In the genomic region with DNA sequence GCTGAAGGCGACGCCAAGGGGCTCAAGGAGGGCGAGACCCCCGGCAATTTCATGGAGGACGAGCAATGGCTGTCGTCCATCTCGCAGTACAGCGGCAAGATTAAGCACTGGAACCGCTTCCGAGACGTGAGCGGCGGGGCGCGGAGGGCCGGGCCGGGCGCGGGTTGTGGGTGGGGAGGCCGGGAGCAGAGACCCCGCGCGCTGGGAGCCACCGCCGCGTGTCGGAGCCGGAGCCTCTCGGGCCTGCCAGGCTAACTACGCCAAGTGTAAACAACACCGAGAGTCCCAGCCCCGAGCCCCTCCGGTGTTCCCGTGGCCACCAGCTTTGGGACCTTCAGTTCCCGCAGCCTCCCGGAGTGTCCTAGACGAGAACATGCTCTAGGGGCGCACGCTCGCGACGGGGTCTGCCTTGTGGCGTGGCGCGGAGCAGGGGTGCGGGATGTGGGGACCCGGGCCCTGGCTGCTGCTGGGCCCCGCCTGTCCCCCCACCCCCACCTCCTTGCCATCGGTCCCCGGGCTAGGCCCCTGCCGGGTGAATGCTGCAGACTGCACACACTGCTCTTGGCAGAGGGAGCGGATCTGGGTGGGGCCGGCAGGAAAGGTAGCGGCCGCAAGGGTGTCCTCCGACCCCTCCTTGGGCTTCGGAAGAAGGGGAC, we compare ENCODE assay signal across 8 mouse cellular contexts. TPM values are rescaled to one million over a fixed set of nuclear protein-coding genes. Genes with fewer than 3 reads are reported as not detected.
DNase-seq lines count a peak whose midpoint lies in the region; ATAC-seq lines count a peak whose summit lies in the region.

No protein-coding gene starts in this region.

- peak overlapping the region; percentile 72 for H3K4me3 ChIP-seq in forebrain, embryonic 16.5 days (replicated peaks; ENCODE audit: low read length)
- H3K4me3 ChIP-seq in hindbrain, embryonic 11.5 days (ENCODE audit: low read depth, low read length), result peak overlapping the region; percentile 59
- H3K4me3 ChIP-seq in limb, embryonic 13.5 days, result peak overlapping the region; percentile 67
- peak overlapping the region; percentile 91 for H3K4me3 ChIP-seq in midbrain, embryonic 15.5 days

- DNase-seq in ovary, postnatal 10 days (ENCODE audit: low spot score), result peak; percentile 37
- DNase-seq in ovary, adult 18-20 months (ENCODE audit: low spot score), result no peak
- DNase-seq in cerebellum, adult 18-20 months, result peak; percentile 60 to 71
- peak; percentile 79 for DNase-seq in hindbrain, embryonic 11.5 days (ENCODE audit: low spot score)
- peak; percentile 81 for DNase-seq in testis, postnatal 10 days (ENCODE audit: low spot score)

- no peaks in the 10 kb centered on the region for H3K36me3 ChIP-seq in forebrain, embryonic 16.5 days (ENCODE audit: control insufficient read depth, insufficient read depth)
- H3K36me3 ChIP-seq in hindbrain, embryonic 11.5 days (ENCODE audit: control insufficient read depth, insufficient read depth, low read length), result no peaks in the 10 kb centered on the region
- H3K36me3 ChIP-seq in limb, embryonic 13.5 days, result no peaks in the 10 kb centered on the region
- no peaks in the 10 kb centered on the region for H3K36me3 ChIP-seq in midbrain, embryonic 15.5 days (replicated peaks)

- H3K4me2 ChIP-seq in forebrain, embryonic 16.5 days (ENCODE audit: low read length), result peak overlapping the region; percentile 92
- peak overlapping the region; percentile 91 for H3K4me2 ChIP-seq in hindbrain, embryonic 11.5 days (replicated peaks; ENCODE audit: low read depth, low read length)
- H3K4me2 ChIP-seq in limb, embryonic 13.5 days (replicated peaks), result peak overlapping the region; percentile 98
- peak overlapping the region; percentile 67 for H3K4me2 ChIP-seq in midbrain, embryonic 15.5 days

- H3K4me1 ChIP-seq in forebrain, embryonic 16.5 days (replicated peaks; ENCODE audit: control insufficient read depth, insufficient read depth, low read length), result peaks cover 28% of the 10 kb centered on the region
- peaks cover 10% of the 10 kb centered on the region for H3K4me1 ChIP-seq in hindbrain, embryonic 11.5 days (replicated peaks; ENCODE audit: control insufficient read depth, insufficient read depth, low read length)
- peaks cover 19% of the 10 kb centered on the region for H3K4me1 ChIP-seq in limb, embryonic 13.5 days
- H3K4me1 ChIP-seq in midbrain, embryonic 15.5 days, result peaks cover 42% of the 10 kb centered on the region

- no peaks in the 10 kb centered on the region for H3K9me3 ChIP-seq in forebrain, embryonic 16.5 days (ENCODE audit: control insufficient read depth, low read length)
- no peaks in the 10 kb centered on the region for H3K9me3 ChIP-seq in hindbrain, embryonic 11.5 days (ENCODE audit: control insufficient read depth, low read length)
- H3K9me3 ChIP-seq in limb, embryonic 13.5 days, result no peaks in the 10 kb centered on the region
- H3K9me3 ChIP-seq in midbrain, embryonic 15.5 days, result no peaks in the 10 kb centered on the region

- ATAC-seq in forebrain, embryonic 16.5 days, result peak; percentile 75
- ATAC-seq in hindbrain, embryonic 11.5 days (ENCODE audit: low FRiP score), result peak; percentile 75
- ATAC-seq in limb, embryonic 13.5 days (ENCODE audit: low FRiP score, low read depth), result peak; percentile 67
- peak; percentile 73 for ATAC-seq in midbrain, embryonic 15.5 days (replicated peaks)

- H3K27me3 ChIP-seq in forebrain, embryonic 16.5 days (replicated peaks; ENCODE audit: control insufficient read depth, insufficient read depth, low read length), result no peaks in the 10 kb centered on the region
- peaks cover 15% of the 10 kb centered on the region for H3K27me3 ChIP-seq in hindbrain, embryonic 11.5 days (ENCODE audit: control insufficient read depth, insufficient read depth, low read length)
- H3K27me3 ChIP-seq in limb, embryonic 13.5 days, result peaks cover 54% of the 10 kb centered on the region
- no peaks in the 10 kb centered on the region for H3K27me3 ChIP-seq in midbrain, embryonic 15.5 days (replicated peaks)

- 1% methylated on average over 53 of the region's 57 CpGs for WGBS in forebrain, embryonic 16.5 days
- 0% methylated on average over 57 of the region's 57 CpGs for WGBS in hindbrain, embryonic 11.5 days
- 0% methylated on average over 54 of the region's 57 CpGs for WGBS in limb, embryonic 13.5 days
- under 1% methylated on average over 56 of the region's 57 CpGs for WGBS in midbrain, embryonic 15.5 days

- H3K27ac ChIP-seq in forebrain, embryonic 16.5 days (ENCODE audit: low read length), result peak overlapping the region; percentile 79
- peak overlapping the region; percentile 81 for H3K27ac ChIP-seq in hindbrain, embryonic 11.5 days (ENCODE audit: low read depth, low read length)
- H3K27ac ChIP-seq in limb, embryonic 13.5 days, result no peak overlapping the region
- H3K27ac ChIP-seq in midbrain, embryonic 15.5 days, result peak overlapping the region; percentile 96

- H3K9ac ChIP-seq in forebrain, embryonic 16.5 days (replicated peaks; ENCODE audit: low read depth, low read length), result peak overlapping the region; percentile 89
- peak overlapping the region; percentile 75 for H3K9ac ChIP-seq in hindbrain, embryonic 11.5 days (ENCODE audit: low read depth, low read length)
- H3K9ac ChIP-seq in limb, embryonic 13.5 days, result peak overlapping the region; percentile 78
- H3K9ac ChIP-seq in midbrain, embryonic 15.5 days, result peak overlapping the region; percentile 96

RNA-seq across cellular contexts. Expression of gene Spock2, which starts 0.6 kb away (rescaled TPM):
- 52.6 and 68.6 TPM in 2 replicates for polyA plus RNA-seq in forebrain, embryonic 16.5 days (2015; fragmentation: Nextera tagmentation; extraction: Ambion mirVana)
- 19.2 and 19.3 TPM in 2 replicates for polyA plus RNA-seq in hindbrain, embryonic 11.5 days (2014; fragmentation: Nextera tagmentation; extraction: Ambion mirVana)
- polyA plus RNA-seq in limb, embryonic 13.5 days (2015; fragmentation: Nextera tagmentation; extraction: Ambion mirVana), result 6.1 and 7.2 TPM in 2 replicates
- polyA plus RNA-seq in midbrain, embryonic 15.5 days (2015; fragmentation: Nextera tagmentation; extraction: Ambion mirVana), result 106 and 113 TPM in 2 replicates
